Mouse (Mus musculus) heart, postnatal 10 days (tissue): ENCODE measurements at regions not wholly inside any gene's neighbourhood (a gene's known extent, or its start where the extent isn't known, plus 50 kb on each side); places are given as distances from the start of the nearest gene placed in this dataset.
"Not testable (repeated sequence)": the region's sequence is repeated elsewhere in the genome, so short reads cannot be mapped to it uniquely, and the experiment has no call there.

ENCODE experiments used
- DNase-seq, 2 experiments: peaks; one replicate each; pipeline ENCODE4 v3.0.0; 2021
- intact Hi-C: fragments of 180-260 bp; cut with DNase I; formaldehyde crosslinking; loops from one replicate; pipeline ENCODE4 v1.15.1; 2025

DNA sequence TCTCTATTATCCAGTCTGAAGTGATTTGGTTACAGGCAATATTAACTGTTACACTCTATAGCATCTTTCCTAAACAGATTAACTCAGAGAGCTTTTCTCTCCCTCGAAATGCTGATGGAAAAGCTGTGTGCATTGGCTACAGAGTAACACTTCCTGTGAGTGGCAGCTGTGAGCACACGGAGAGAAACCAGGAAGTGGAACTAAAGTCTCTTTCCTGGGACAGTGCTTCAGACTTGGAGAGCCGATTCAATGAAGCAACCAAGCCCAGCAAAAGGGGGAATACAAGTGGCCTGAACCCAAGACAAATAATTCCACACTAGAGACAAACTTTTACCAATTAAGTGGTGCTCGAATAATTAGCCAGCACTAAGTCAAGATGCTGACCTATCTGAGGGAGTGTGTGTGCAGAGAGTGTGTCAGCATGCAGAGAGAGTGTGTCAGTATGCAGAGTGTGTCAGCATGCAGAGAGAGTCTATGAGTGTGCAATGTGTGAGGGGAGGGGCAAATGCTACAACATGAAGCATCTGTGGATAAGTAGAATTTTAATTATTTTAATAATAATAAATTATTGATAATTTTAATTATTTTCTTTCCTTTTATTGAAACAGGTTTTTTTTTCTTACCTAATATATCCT lies 74.9 kb upstream of the 1110032F04Rik start:
- no peak for DNase-seq
- intact Hi-C loops: no loop called here

DNA sequence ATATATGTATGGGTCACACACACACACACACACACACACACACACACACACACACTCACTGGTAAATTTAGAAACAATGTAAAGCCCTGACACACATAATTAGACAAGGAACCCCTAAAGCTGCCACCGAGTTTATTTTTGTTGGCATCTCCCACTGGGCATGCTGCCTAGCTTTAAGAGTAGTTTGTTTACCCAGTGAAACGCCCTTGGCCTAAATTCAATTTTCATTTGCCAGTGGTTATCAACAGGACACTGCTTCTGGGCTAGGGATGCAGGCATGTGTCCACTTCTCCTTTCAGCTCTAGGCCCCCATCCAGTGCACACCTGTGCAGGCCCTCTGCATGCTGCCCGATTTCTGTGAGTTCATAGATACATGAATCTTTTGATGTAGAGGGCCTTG lies 73.7 kb upstream of the 1110032F04Rik start:
- DNase-seq: peak; percentile 36 to 39

DNA sequence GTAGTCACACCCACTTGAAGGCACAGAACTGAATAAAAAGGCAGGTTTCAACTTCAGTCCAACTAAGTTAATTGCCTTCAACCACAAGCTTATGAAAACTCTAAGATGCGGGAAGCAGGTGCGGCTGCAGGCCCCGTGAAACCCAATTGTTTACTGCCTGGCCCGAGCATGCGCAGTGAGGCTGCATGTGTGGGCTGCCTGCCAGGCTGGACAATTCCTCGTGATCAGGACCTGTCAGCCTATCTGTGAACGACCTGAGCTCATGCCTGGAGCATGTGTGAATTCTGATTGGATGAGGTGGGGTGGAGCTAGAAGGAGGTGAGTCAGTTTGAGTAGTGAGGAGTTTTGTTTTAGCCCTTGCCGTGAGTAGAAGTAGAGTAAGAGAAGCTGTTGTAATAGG lies 71.0 kb upstream of the 1110032F04Rik start:
- intact Hi-C loops, DNase-seq: not testable (repeated sequence)

More for the DNA sequence above, 73.7 kb upstream of the 1110032F04Rik start:
- intact Hi-C loops: no loop called here

DNA sequence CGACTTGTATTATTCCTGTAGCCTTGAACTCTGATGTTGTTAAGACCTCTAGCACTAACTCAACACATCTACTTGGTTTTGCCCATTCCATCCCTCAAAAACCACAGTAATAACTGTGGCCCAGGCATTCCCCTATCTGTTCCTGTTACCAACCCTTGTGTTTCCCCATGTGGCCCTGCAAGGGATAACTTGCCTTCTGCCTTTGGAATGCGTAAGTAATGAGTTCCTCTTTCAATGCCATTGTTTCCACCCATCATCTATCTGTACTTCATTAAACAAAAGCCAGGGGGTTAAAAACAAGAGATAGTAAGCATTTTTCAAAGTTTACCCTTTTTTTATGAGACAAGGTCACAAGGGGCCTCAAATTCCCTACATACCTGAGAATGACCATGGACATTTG lies 60.5 kb upstream of the 1110032F04Rik start:
- intact Hi-C loops: no loop called here
- no peak for DNase-seq

GRCm38 (mm10) chr3:68813461-68813860 lies 55.9 kb upstream of the 1110032F04Rik start:
- intact Hi-C loops: no loop called here
- no peak for DNase-seq

GRCm38 (mm10) chr3:68814011-68814690 lies 55.2 kb upstream of the 1110032F04Rik start:
- DNase-seq: no peak
- intact Hi-C loops: no loop called here

DNA sequence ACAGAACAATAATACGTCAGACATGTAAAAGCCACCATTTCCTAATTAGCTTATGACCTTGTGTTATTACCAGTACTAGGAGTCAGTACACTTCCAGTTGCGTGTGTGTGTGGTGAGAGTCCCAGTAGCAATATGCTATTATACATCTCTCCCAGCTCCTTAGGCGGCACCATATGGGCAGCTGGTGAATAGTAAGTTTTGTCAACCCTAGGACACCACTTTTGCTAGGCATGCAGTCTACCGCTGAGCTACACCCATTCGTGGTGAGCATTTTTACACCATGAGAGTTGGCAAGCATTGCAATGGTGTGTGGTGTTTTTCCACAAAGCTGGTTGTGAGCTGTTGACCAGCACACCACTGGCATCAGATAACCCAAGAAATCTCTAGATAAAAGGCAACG lies 53.8 kb upstream of the 1110032F04Rik start:
- DNase-seq: no peak
- intact Hi-C loops: no loop called here

- no peak for DNase-seq
- intact Hi-C loops: no loop called here
These were observed 52.1 kb upstream of the 1110032F04Rik start for GRCm38 (mm10) chr3:68817321-68817720.
